Comparison of ENCODE assay signal across 8 mouse cellular contexts in genomic region chr9:31281011-31281662, GRCm38 (mm10). TPM values are rescaled to one million over a fixed set of nuclear protein-coding genes. Genes with fewer than 3 reads are reported as not detected.
DNase-seq lines count a peak whose midpoint lies in the region; ATAC-seq and TF ChIP-seq lines count a peak whose summit lies in the region.

No protein-coding gene starts in this region.

- no peaks in the 10 kb centered on the region for H3K27me3 ChIP-seq in forebrain, embryonic 13.5 days
- no peaks in the 10 kb centered on the region for H3K27me3 ChIP-seq in hindbrain, embryonic 13.5 days
- no peaks in the 10 kb centered on the region for H3K27me3 ChIP-seq in limb, embryonic 14.5 days (ENCODE audit: control insufficient read depth, insufficient read depth, low read length)
- no peaks in the 10 kb centered on the region for H3K27me3 ChIP-seq in midbrain, embryonic 14.5 days (ENCODE audit: control insufficient read depth, insufficient read depth, low read length)

- no peaks in the 10 kb centered on the region for H3K36me3 ChIP-seq in forebrain, embryonic 13.5 days (ENCODE audit: poor library complexity, severe bottlenecking)
- H3K36me3 ChIP-seq in hindbrain, embryonic 13.5 days = no peaks in the 10 kb centered on the region; the same call in 1 of the 2 replicates
- no peaks in the 10 kb centered on the region for H3K36me3 ChIP-seq in limb, embryonic 14.5 days (ENCODE audit: control insufficient read depth, insufficient read depth, low read length)
- H3K36me3 ChIP-seq in midbrain, embryonic 14.5 days (ENCODE audit: control insufficient read depth, insufficient read depth, low read length) = no peaks in the 10 kb centered on the region

- peaks cover 24% of the 10 kb centered on the region for H3K4me1 ChIP-seq in forebrain, embryonic 13.5 days
- peaks cover 29% of the 10 kb centered on the region for H3K4me1 ChIP-seq in hindbrain, embryonic 13.5 days (replicated peaks)
- H3K4me1 ChIP-seq in limb, embryonic 14.5 days (ENCODE audit: control insufficient read depth, insufficient read depth, low read length) = peaks cover 21% of the 10 kb centered on the region
- H3K4me1 ChIP-seq in midbrain, embryonic 14.5 days (ENCODE audit: control insufficient read depth, insufficient read depth, low read length) = peaks cover 14% of the 10 kb centered on the region

- TF ChIP-seq POLR2A in brain, embryonic 14.5 days (IDR thresholded peaks at IDR 0.05; ENCODE audit: borderline replicate concordance, extremely low read depth, insufficient read depth, insufficient read length, poor library complexity, severe bottlenecking) = peak; percentile 3
- peak; percentile 21; the same call in 1 of the 2 replicates for TF ChIP-seq POLR2A in limb, embryonic 14.5 days (IDR thresholded peaks at IDR 0.05; ENCODE audit: borderline replicate concordance, extremely low read depth, insufficient read depth, insufficient read length)

- peak; percentile 61 for ATAC-seq in forebrain, embryonic 13.5 days
- ATAC-seq in hindbrain, embryonic 13.5 days (ENCODE audit: low FRiP score) = peak; percentile 65
- ATAC-seq in limb, embryonic 14.5 days (ENCODE audit: low FRiP score, low read depth) = peak; percentile 71
- ATAC-seq in midbrain, embryonic 14.5 days (ENCODE audit: low FRiP score, low TSS enrichment) = peak; percentile 67

- no peaks in the 10 kb centered on the region; the same call in 1 of the 2 replicates for H3K9me3 ChIP-seq in forebrain, embryonic 13.5 days (replicated peaks)
- H3K9me3 ChIP-seq in hindbrain, embryonic 13.5 days = no peaks in the 10 kb centered on the region
- H3K9me3 ChIP-seq in limb, embryonic 14.5 days (ENCODE audit: control insufficient read depth, low read length) = no peaks in the 10 kb centered on the region
- no peaks in the 10 kb centered on the region for H3K9me3 ChIP-seq in midbrain, embryonic 14.5 days (ENCODE audit: control insufficient read depth, low read length)

- DNase-seq in kidney, adult 11 months = peak; percentile 81
- no peak for DNase-seq in kidney, adult 9 months
- DNase-seq in brain, embryonic 14.5 days (ENCODE audit: low read depth) = peak; percentile 75
- peak; percentile 60 for DNase-seq in limb, embryonic 14.5 days (ENCODE audit: low spot score)
- no peak for DNase-seq in midbrain, embryonic 14.5 days
- no peak for DNase-seq in frontal cortex, adult 2 months (ENCODE audit: extremely low spot score in 1 of 2, low spot score in 1 of 2)

- peak overlapping the region; percentile 99 for H3K9ac ChIP-seq in forebrain, embryonic 13.5 days
- H3K9ac ChIP-seq in hindbrain, embryonic 13.5 days = peak overlapping the region; percentile 97
- H3K9ac ChIP-seq in limb, embryonic 14.5 days (ENCODE audit: low read depth, low read length, severe bottlenecking) = peak overlapping the region; percentile 98
- peak overlapping the region; percentile 98 for H3K9ac ChIP-seq in midbrain, embryonic 14.5 days (replicated peaks; ENCODE audit: low read length)

- peak overlapping the region; percentile 78 for H3K4me2 ChIP-seq in forebrain, embryonic 13.5 days
- H3K4me2 ChIP-seq in hindbrain, embryonic 13.5 days = peak overlapping the region; percentile 75
- H3K4me2 ChIP-seq in limb, embryonic 14.5 days (replicated peaks; ENCODE audit: low read depth, low read length, severe bottlenecking) = peak overlapping the region; percentile 70
- H3K4me2 ChIP-seq in midbrain, embryonic 14.5 days (ENCODE audit: low read length) = peak overlapping the region; percentile 86

- WGBS in forebrain, embryonic 13.5 days = under 1% methylated on average over 36 of the region's 63 CpGs
- under 1% methylated on average over 58 of the region's 63 CpGs for WGBS in hindbrain, embryonic 13.5 days
- 1% methylated on average over 38 of the region's 63 CpGs for WGBS in limb, embryonic 14.5 days
- under 1% methylated on average over 61 of the region's 63 CpGs for WGBS in midbrain, embryonic 14.5 days

- H3K27ac ChIP-seq in forebrain, embryonic 13.5 days = peak overlapping the region; percentile 100
- H3K27ac ChIP-seq in hindbrain, embryonic 13.5 days = peak overlapping the region; percentile 100
- peak overlapping the region; percentile 99 for H3K27ac ChIP-seq in limb, embryonic 14.5 days (replicated peaks; ENCODE audit: low read depth, low read length)
- peak overlapping the region; percentile 100 for H3K27ac ChIP-seq in midbrain, embryonic 14.5 days (replicated peaks; ENCODE audit: low read depth, low read length)

- peak overlapping the region; percentile 80 for H3K4me3 ChIP-seq in forebrain, embryonic 13.5 days
- H3K4me3 ChIP-seq in hindbrain, embryonic 13.5 days = peak overlapping the region; percentile 76
- peak overlapping the region; percentile 84 for H3K4me3 ChIP-seq in limb, embryonic 14.5 days (replicated peaks; ENCODE audit: low read length)
- H3K4me3 ChIP-seq in midbrain, embryonic 14.5 days (replicated peaks; ENCODE audit: low read depth, low read length) = peak overlapping the region; percentile 74

- TF ChIP-seq CTCF in brain, embryonic 14.5 days (IDR thresholded peaks at IDR 0.05; ENCODE audit: borderline replicate concordance, extremely low read depth, insufficient read depth, insufficient read length) = no peak

RNA-seq across cellular contexts. Expression of gene Prdm10, which starts 0.8 kb away (rescaled TPM):
- 30.2 and 30.6 TPM in 2 replicates for polyA plus RNA-seq in brain, embryonic 14.5 days (2012; rRNA removed)
- 8.6 and 8.8 TPM in 2 replicates for polyA plus RNA-seq in forebrain, embryonic 13.5 days (2015; fragmentation: Nextera tagmentation; extraction: Ambion mirVana)
- polyA plus RNA-seq in hindbrain, embryonic 13.5 days (2015; fragmentation: Nextera tagmentation; extraction: Ambion mirVana) = 7.9 and 8.6 TPM in 2 replicates
- 14.6 and 17.5 TPM in 2 replicates for polyA plus RNA-seq in limb, embryonic 14.5 days (2012; rRNA removed)
- 5.2 and 5.5 TPM in 2 replicates for polyA plus RNA-seq in limb, embryonic 14.5 days (2014; fragmentation: Nextera tagmentation; extraction: Ambion mirVana)
- 9.1 and 9.7 TPM in 2 replicates for polyA plus RNA-seq in midbrain, embryonic 14.5 days (2014; fragmentation: Nextera tagmentation; extraction: Ambion mirVana)
- polyA plus RNA-seq in frontal cortex, adult 2 months (2012; rRNA removed) = 20.5 and 21.2 TPM in 2 replicates

Comparison
In these comparisons a context has a peak if more than half of its experiments do, and no peak if none do; other contexts are left out.
1. DNase-seq: peak in kidney, adult 11 months (single experiment), brain, embryonic 14.5 days (single experiment) and limb, embryonic 14.5 days (single experiment); none in kidney, adult 9 months (single experiment), midbrain, embryonic 14.5 days (single experiment) and frontal cortex, adult 2 months (0 of 2).
2. Peak in every context shown above with its lines, with median percentiles within 50 percentile points of each other: ATAC-seq, H3K27ac ChIP-seq, H3K4me2 ChIP-seq, H3K4me3 ChIP-seq and H3K9ac ChIP-seq.